Mouse (Mus musculus) lung, embryonic 14.5 days (tissue): ENCODE data around the gene Svop. TPM values are rescaled to one million over a fixed set of nuclear protein-coding genes. Genes with fewer than 3 reads are reported as not detected.
A peak's percentile ranks its signal among the peaks of the same experiment; 100 is the strongest.

Experiments used
- ATAC-seq: fragments of 200-750 bp; cut with Nextera tagmentation; 2 replicates; pipeline ENCODE4 v1.8.0; 2017; ENCODE audit warnings: mild to moderate bottlenecking, moderate TSS enrichment, moderate library complexity; ENCODE audit not compliant: insufficient read depth
- DNase-seq: peaks from one replicate; pipeline ENCODE4 v3.0.0-alpha.2; 2015
- H3K27ac ChIP-seq: fragments of 300-500 bp; sonication (generic); 2 replicates; pipeline ENCODE4 v1.5.1; 2014; ENCODE audit warnings: low read depth, mild to moderate bottlenecking, moderate library complexity
- H3K27me3 ChIP-seq: fragments of 300-500 bp; sonication (generic); 2 replicates; pipeline ENCODE4 v1.6.1; 2014; ENCODE audit warnings: low read length, control low read depth; ENCODE audit not compliant: insufficient read depth
- H3K36me3 ChIP-seq: fragments of 300-500 bp; sonication (generic); 2 replicates; pipeline ENCODE4 v1.6.1; 2014; ENCODE audit warnings: control low read depth; ENCODE audit not compliant: insufficient read depth
- H3K4me1 ChIP-seq: fragments of 300-500 bp; sonication (generic); 2 replicates; pipeline ENCODE4 v1.6.1; 2014; ENCODE audit warnings: antibody characterized with exemption, control low read depth; ENCODE audit not compliant: insufficient read depth
- H3K4me2 ChIP-seq: fragments of 300-500 bp; sonication (generic); 2 replicates; pipeline ENCODE4 v1.6.1; 2014; ENCODE audit warnings: mild to moderate bottlenecking
- H3K4me3 ChIP-seq: fragments of 300-500 bp; sonication (generic); 2 replicates; pipeline ENCODE4 v1.5.1; 2014; ENCODE audit warnings: low read depth, low read length
- H3K9ac ChIP-seq: fragments of 300-500 bp; sonication (generic); 2 replicates; pipeline ENCODE4 v1.6.1; 2014
- H3K9me3 ChIP-seq: fragments of 300-500 bp; sonication (generic); 2 replicates; pipeline ENCODE4 v1.6.1; 2016; ENCODE audit warnings: low read depth, low read length, control low read depth
- CTCF ChIP-seq: IDR thresholded peaks from 2 replicates; pipeline ENCODE4 v1.5.1; 2016; ENCODE audit warnings: antibody characterized with exemption, low read depth
- WGBS: fragments of 180-500 bp; shearing (Covaris S2); extraction: QIAGEN DNeasy Blood & Tissue Kit; methylation state at CpG from one replicate; pipeline ENCODE4 v1.1.7; 2014; 5-methylcytosine and 5-hydroxymethylcytosine counted together
- polyA plus RNA-seq: library from polyadenylated mRNA; unstranded; fragments of >200 nt; fragmentation: Nextera tagmentation; extraction: Ambion mirVana; gene quantifications from 2 replicates; pipeline ENCODE4 v1.2.1, GENCODE M21; 2014

Svop gene
- polyA plus RNA-seq, 1 experiment from 2014 or later: 0.22 TPM

DNA sequence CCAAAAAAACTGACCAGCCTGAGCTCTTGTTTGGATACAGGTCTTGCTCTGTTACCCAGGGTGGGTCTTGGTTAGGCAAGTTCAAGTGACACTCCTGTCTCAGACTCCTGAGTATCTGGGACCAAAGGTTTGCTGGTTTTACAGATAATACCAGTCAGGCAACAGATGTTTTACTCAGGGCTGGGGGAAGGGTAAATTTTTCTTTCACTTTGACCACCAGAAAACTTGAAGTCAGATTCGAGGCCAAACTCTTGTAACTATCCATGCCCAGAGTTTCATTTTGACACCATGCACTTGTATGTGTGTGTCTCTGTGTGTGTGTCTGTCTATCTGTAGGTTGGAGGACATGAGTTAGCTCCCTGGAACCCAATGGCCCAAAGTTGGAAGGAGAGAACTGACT is 110.9 kb downstream of the Svop start:
- TF ChIP-seq CTCF: no peak
- H3K9ac ChIP-seq: no peak overlapping the region
- no peak overlapping the region for H3K27ac ChIP-seq
- H3K4me3 ChIP-seq: no peak overlapping the region
- H3K4me1 ChIP-seq: peaks cover 10% of the 10 kb centered on the region
- no peaks in the 10 kb centered on the region for H3K9me3 ChIP-seq
- ATAC-seq (no peak), DNase-seq (no peak)
- H3K27me3 ChIP-seq: no peaks in the 10 kb centered on the region
- WGBS: 74% methylated on average over 1 of the region's 1 CpGs
- H3K4me2 ChIP-seq: no peak overlapping the region
- H3K36me3 ChIP-seq: peaks cover 31% of the 10 kb centered on the region

DNA sequence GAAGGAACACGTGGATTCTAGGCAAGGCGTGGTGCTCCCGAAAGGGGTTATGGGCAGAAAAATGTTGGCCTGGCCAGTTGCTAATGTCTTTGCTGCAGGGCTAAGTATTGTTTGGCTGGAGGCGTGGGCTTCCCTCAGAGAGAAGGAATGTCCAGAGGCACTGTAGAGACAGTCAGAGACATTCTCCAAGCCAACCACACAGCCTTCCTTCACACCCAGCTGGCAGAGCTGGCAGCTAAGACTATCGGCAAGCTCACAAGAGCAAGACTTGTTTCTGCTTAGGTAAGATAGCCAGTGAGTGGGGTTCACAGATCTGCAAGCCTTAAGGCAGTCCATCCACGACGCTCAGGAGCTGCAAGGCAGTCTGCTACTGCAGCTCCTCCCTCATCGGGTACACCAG is 114.1 kb downstream of the Svop start:
- Histone ChIP-seq H3K4me2 (no peak overlapping the region), H3K27me3 (no peaks in the 10 kb centered on the region), H3K4me3 (no peak overlapping the region), H3K4me1 (peaks cover 29% of the 10 kb centered on the region), H3K27ac (peak overlapping the region; percentile 48), H3K36me3 (peaks cover 22% of the 10 kb centered on the region), H3K9ac (no peak overlapping the region), H3K9me3 (no peaks in the 10 kb centered on the region)
- ATAC-seq (no peak), DNase-seq (peak; percentile 28)
- 65% methylated on average over 8 of the region's 8 CpGs for WGBS
- TF ChIP-seq CTCF: no peak

Other genes starting within 250 kb of the Svop start
- 151 and 165 TPM in 2 replicates for gene Coro1c, start 182.8 kb downstream of the Svop start, polyA plus RNA-seq
- 25.0 and 29.9 TPM in 2 replicates for gene Ssh1, start 97.7 kb downstream of the Svop start, polyA plus RNA-seq
- gene Dao, start 87.9 kb downstream of the Svop start, polyA plus RNA-seq: not detected in 2 replicates
- gene Usp30, start 26.1 kb downstream of the Svop start, polyA plus RNA-seq: 10.7 and 10.8 TPM in 2 replicates
- 8.9 and 11.3 TPM in 2 replicates for gene Alkbh2, start 36.6 kb upstream of the Svop start, polyA plus RNA-seq
- 44.0 and 44.2 TPM in 2 replicates for gene Ung, start 38.8 kb upstream of the Svop start, polyA plus RNA-seq
- 1.7 and 2.3 TPM in 2 replicates for gene Acacb, start 55.0 kb upstream of the Svop start, polyA plus RNA-seq
- gene Foxn4, start 182.2 kb upstream of the Svop start, polyA plus RNA-seq: 0.16 and 0.22 TPM in 2 replicates
- 2.5 and 2.8 TPM in 2 replicates for gene Myo1h, start 197.6 kb upstream of the Svop start, polyA plus RNA-seq